Mouse (Mus musculus) stomach, embryonic 14.5 days (tissue): ENCODE results near the gene Zbtb22. TPM values are rescaled to one million over a fixed set of nuclear protein-coding genes. Genes with fewer than 3 reads are reported as not detected.
"Not testable (repeated sequence)": the region's sequence is repeated elsewhere in the genome, so short reads cannot be mapped to it uniquely, and the experiment has no call there.

Experiments
- ATAC-seq: fragments of 200-750 bp; cut with Nextera tagmentation; 2 replicates; pipeline ENCODE4 v1.8.0; 2017; ENCODE audit warnings: low read depth, moderate TSS enrichment; ENCODE audit not compliant: insufficient number of reproducible peaks, insufficient read depth, low FRiP score
- H3K27ac ChIP-seq: fragments of 300-500 bp; sonication (generic); 2 replicates; pipeline ENCODE4 v1.5.1; 2014; ENCODE audit warnings: mild to moderate bottlenecking, low read length, moderate library complexity, mixed read lengths
- H3K27me3 ChIP-seq: fragments of 300-500 bp; sonication (generic); 2 replicates; pipeline ENCODE4 v1.6.1; 2014; ENCODE audit warnings: low read length, control low read depth, mixed read lengths; ENCODE audit not compliant: control insufficient read depth, insufficient read depth
- H3K36me3 ChIP-seq: fragments of 300-500 bp; sonication (generic); 2 replicates; pipeline ENCODE4 v1.6.1; 2014; ENCODE audit warnings: mild to moderate bottlenecking, control low read depth, low read length, moderate library complexity, mixed read lengths; ENCODE audit not compliant: control insufficient read depth, insufficient read depth
- H3K4me1 ChIP-seq: fragments of 300-500 bp; sonication (generic); 2 replicates; pipeline ENCODE4 v1.6.1; 2014; ENCODE audit warnings: low read length, control low read depth, mixed read lengths; ENCODE audit not compliant: control insufficient read depth, insufficient read depth
- H3K4me2 ChIP-seq: fragments of 300-500 bp; sonication (generic); replicated peaks from 2 replicates; pipeline ENCODE4 v1.6.1; 2014; ENCODE audit warnings: low read depth, low read length, control low read depth
- H3K4me3 ChIP-seq: fragments of 300-500 bp; sonication (generic); 2 replicates; pipeline ENCODE4 v1.5.1; 2014; ENCODE audit warnings: low read depth, low read length, control low read depth
- H3K9ac ChIP-seq: fragments of 300-500 bp; sonication (generic); replicated peaks from 2 replicates; pipeline ENCODE4 v1.6.1; 2014; ENCODE audit warnings: low read depth, mild to moderate bottlenecking, control low read depth, low read length, moderate library complexity, mixed read lengths
- H3K9me3 ChIP-seq: fragments of 300-500 bp; sonication (generic); 2 replicates; pipeline ENCODE4 v1.6.1; 2016; ENCODE audit warnings: low read depth, low read length, control low read depth; ENCODE audit not compliant: control insufficient read depth
- WGBS: fragments of 180-500 bp; shearing (Covaris S2); extraction: QIAGEN DNeasy Blood & Tissue Kit; methylation state at CpG from one replicate; pipeline ENCODE4 v1.1.7; 2014; 5-methylcytosine and 5-hydroxymethylcytosine counted together
- polyA plus RNA-seq: library from polyadenylated mRNA; unstranded; fragments of >200 nt; fragmentation: Nextera tagmentation; extraction: Ambion mirVana; gene quantifications from 2 replicates; pipeline ENCODE4 v1.2.1, GENCODE M21; 2014

The Zbtb22 gene
- 9.4 and 10.4 TPM in 2 replicates for polyA plus RNA-seq

GRCm38 (mm10) chr17:33915671-33916250 is at the start of gene Zbtb22, which contains the start of gene Tapbp:
Gene Zbtb22 (plus strand): TSS chr17:33915904.
Gene Tapbp (plus strand): TSS chr17:33915899.
- ATAC-seq: peak; percentile 91
- Histone ChIP-seq H3K4me1 (peaks cover 18% of the 10 kb centered on the region), H3K9me3 (no peaks in the 10 kb centered on the region), H3K9ac (peak within 1 kb of the TSS; percentile 11; the same call in 1 of the 2 replicates), H3K36me3 (peaks cover 37% of the 10 kb centered on the region), H3K27ac (peak within 1 kb of the TSS; percentile 81), H3K4me3 (peak within 1 kb of the TSS; percentile 48), H3K4me2 (peak within 1 kb of the TSS; percentile 42), H3K27me3 (no peaks in the 10 kb centered on the region)
- WGBS: under 1% methylated on average over 34 of the region's 34 CpGs

DNA sequence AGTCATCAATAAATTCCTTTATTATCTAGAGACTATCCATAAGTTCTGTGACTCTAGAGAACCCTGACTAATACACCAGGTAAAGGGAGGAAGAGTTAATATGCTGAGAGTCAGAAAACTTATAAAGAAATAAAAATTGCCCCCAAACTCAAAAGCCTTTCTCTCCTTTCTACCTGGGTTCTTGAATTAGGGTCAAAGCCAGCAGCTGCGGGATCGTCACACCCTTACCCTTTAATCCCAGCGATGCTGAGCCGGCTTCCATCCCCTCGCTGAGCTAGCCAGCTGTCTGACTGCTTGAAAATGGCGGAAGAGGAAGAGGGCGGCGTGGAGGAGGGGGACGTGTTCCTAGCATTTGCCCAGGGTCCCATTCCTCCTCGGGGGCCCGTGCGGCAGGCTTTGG is 42.2 kb upstream of the Zbtb22 start, which contains the start of gene Gm7029:
TSS of gene Gm7029 (plus strand) at position 301 of the 400 bp plus-strand sequence.
- not testable (repeated sequence) for H3K9me3 ChIP-seq, ATAC-seq, H3K36me3 ChIP-seq, H3K27ac ChIP-seq, H3K9ac ChIP-seq, H3K4me1 ChIP-seq, H3K4me2 ChIP-seq, H3K27me3 ChIP-seq, H3K4me3 ChIP-seq
- 87% methylated on average over 4 of the region's 12 CpGs for WGBS

GRCm38 (mm10) chr17:33874411-33874810 is 41.3 kb upstream of the Zbtb22 start:
- no peak overlapping the region for H3K4me3 ChIP-seq

DNA sequence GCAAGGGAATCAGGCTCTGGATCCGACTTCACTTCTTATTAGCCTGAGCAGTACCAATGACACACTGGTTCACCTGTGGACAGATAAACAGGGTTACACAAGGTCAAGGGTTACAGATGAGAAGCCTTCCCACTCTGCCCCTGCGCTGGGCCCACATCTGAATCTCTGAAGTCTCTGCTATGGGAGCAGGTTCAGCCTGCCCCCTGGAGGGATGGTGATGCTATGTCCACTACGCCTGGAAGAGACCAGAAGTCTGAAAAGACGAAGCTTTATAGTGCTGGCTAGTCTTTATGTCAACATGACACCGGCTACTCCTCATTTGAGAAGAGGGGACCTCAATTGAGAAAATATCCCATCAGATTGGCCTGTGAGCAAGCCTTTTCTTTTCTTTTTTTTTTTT is 39.9 kb upstream of the Zbtb22 start:
- H3K9me3 ChIP-seq, H3K4me3 ChIP-seq, H3K4me1 ChIP-seq, H3K9ac ChIP-seq, H3K27ac ChIP-seq, H3K4me2 ChIP-seq, H3K27me3 ChIP-seq, ATAC-seq: not testable (repeated sequence)
- peaks cover 12% of the 10 kb centered on the region; the same call in 1 of the 2 replicates for H3K36me3 ChIP-seq
- 79% methylated on average over 5 of the region's 5 CpGs for WGBS

More at GRCm38 (mm10) chr17:33874411-33874810, 41.3 kb upstream of the Zbtb22 start:
- Histone ChIP-seq H3K9me3 (no peaks in the 10 kb centered on the region), H3K27ac (no peak overlapping the region), H3K36me3 (peaks cover 8% of the 10 kb centered on the region; the same call in 1 of the 2 replicates), H3K4me1 (no peaks in the 10 kb centered on the region), H3K4me2 (no peak overlapping the region), H3K27me3 (no peaks in the 10 kb centered on the region), H3K9ac (no peak overlapping the region)
- WGBS: 89% methylated on average over 11 of the region's 11 CpGs
- no peak for ATAC-seq

DNA sequence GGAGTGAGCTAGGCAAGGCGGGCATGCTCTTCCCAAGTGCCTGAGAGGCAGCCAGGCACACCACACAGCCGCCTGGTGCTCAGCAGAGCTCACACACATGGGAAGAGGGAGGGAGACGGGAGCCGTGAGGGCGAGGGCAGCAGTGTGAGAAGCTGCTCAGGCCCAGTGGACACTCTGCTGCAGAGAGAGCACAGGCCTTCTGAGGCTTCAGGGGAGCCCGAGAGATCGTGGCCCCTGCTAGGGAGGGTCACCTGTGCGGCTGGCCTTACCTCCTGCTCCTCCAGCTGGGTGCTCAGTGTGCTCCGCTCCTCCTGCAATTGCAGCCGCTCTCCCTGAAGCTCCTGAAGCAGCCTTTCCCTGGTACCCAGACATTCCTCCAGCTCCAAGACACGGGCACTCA is 31.4 kb upstream of the Zbtb22 start:
- 96% methylated on average over 8 of the region's 11 CpGs for WGBS
- not testable (repeated sequence) for H3K4me3 ChIP-seq, H3K9me3 ChIP-seq, H3K27ac ChIP-seq, H3K27me3 ChIP-seq, H3K4me2 ChIP-seq, H3K4me1 ChIP-seq, ATAC-seq, H3K9ac ChIP-seq
- peaks cover 23% of the 10 kb centered on the region for H3K36me3 ChIP-seq

- H3K4me2 ChIP-seq: not testable (repeated sequence)
Observed at GRCm38 (mm10) chr17:33887802-33888201, 27.9 kb upstream of the Zbtb22 start.

DNA sequence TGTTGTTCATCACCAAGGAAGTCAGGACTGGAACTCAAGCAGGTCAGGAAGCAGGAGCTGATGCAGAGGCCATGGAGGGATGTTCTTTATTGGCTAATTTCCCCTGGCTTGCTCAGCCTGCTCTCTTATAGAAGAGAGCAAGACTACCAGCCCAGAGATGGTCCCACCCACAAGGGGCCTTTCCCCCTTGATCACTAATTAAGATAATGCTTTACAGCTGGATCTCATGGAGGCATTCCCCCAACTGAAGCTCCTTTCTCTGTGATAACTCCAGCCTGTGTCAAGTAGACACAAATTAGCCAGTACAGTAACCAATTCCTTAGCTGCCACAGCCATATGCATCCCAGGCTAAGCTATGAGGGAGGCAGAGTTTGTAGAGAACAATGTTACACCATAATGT is 27.5 kb upstream of the Zbtb22 start:
- not testable (repeated sequence) for H3K4me3 ChIP-seq, H3K27me3 ChIP-seq, H3K27ac ChIP-seq, H3K9me3 ChIP-seq, H3K4me1 ChIP-seq, ATAC-seq, H3K9ac ChIP-seq
- H3K4me2 ChIP-seq: peak overlapping the region; percentile 50; the same call in 1 of the 2 replicates
- H3K36me3 ChIP-seq: peaks cover 11% of the 10 kb centered on the region

More at GRCm38 (mm10) chr17:33887802-33888201, 27.9 kb upstream of the Zbtb22 start:
- H3K4me3 ChIP-seq, H3K27me3 ChIP-seq, H3K4me1 ChIP-seq, H3K27ac ChIP-seq, H3K9me3 ChIP-seq, H3K9ac ChIP-seq, ATAC-seq: not testable (repeated sequence)
- peaks cover 11% of the 10 kb centered on the region for H3K36me3 ChIP-seq
- 40% methylated on average over 2 of the region's 2 CpGs for WGBS

DNA sequence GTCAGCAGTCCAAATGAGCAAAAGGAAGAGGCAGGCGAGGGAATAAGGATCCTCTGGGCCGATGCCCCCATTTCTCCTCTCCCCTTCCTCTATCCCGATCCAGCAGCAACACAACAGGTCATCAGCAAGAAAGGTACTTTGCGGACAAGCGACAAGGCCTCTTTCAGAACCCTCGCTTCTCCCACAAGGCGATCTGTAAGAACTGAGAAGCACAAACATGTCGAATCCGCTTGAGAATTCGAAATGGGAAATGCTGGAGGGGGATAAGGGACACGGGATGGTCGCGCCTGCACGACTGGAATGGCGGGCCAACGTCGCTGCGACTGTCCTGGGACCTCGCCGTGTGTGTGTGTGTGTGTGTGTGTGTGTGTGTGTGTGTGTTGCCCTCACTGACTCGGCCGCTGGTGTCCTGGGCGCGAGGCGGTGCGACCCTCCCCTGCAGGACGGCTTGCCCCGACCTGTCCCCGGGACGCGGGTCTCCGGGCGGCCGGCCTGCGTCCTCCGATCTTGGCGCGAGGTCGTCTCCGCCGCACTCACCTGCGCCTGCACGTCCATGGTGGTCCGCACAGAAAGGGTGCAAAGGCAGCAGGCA is 25.7 kb upstream of the Zbtb22 start:
- Histone ChIP-seq H3K9ac (peak overlapping the region; percentile 55), H3K4me3 (peak overlapping the region; percentile 60), H3K27ac (peak overlapping the region; percentile 58; the same call in 1 of the 2 replicates), H3K4me2 (peak overlapping the region; percentile 50)
- H3K36me3 ChIP-seq, H3K27me3 ChIP-seq, ATAC-seq, H3K9me3 ChIP-seq, H3K4me1 ChIP-seq: not testable (repeated sequence)
- WGBS: under 1% methylated on average over 38 of the region's 44 CpGs
